Mouse (Mus musculus) stomach, embryonic 14.5 days (tissue): ENCODE results near the gene Prcd. TPM values are rescaled to one million over a fixed set of nuclear protein-coding genes. Genes with fewer than 3 reads are reported as not detected.

Source experiments
- ATAC-seq: fragments of 200-750 bp; cut with Nextera tagmentation; 2 replicates; pipeline ENCODE4 v1.8.0; 2017; ENCODE audit warnings: low read depth, moderate TSS enrichment; ENCODE audit not compliant: insufficient number of reproducible peaks, insufficient read depth, low FRiP score
- H3K27ac ChIP-seq: fragments of 300-500 bp; sonication (generic); 2 replicates; pipeline ENCODE4 v1.5.1; 2014; ENCODE audit warnings: mild to moderate bottlenecking, low read length, moderate library complexity, mixed read lengths
- H3K27me3 ChIP-seq: fragments of 300-500 bp; sonication (generic); 2 replicates; pipeline ENCODE4 v1.6.1; 2014; ENCODE audit warnings: low read length, control low read depth, mixed read lengths; ENCODE audit not compliant: control insufficient read depth, insufficient read depth
- H3K36me3 ChIP-seq: fragments of 300-500 bp; sonication (generic); 2 replicates; pipeline ENCODE4 v1.6.1; 2014; ENCODE audit warnings: mild to moderate bottlenecking, control low read depth, low read length, moderate library complexity, mixed read lengths; ENCODE audit not compliant: control insufficient read depth, insufficient read depth
- H3K4me1 ChIP-seq: fragments of 300-500 bp; sonication (generic); 2 replicates; pipeline ENCODE4 v1.6.1; 2014; ENCODE audit warnings: low read length, control low read depth, mixed read lengths; ENCODE audit not compliant: control insufficient read depth, insufficient read depth
- H3K4me2 ChIP-seq: fragments of 300-500 bp; sonication (generic); replicated peaks from 2 replicates; pipeline ENCODE4 v1.6.1; 2014; ENCODE audit warnings: low read depth, low read length, control low read depth
- H3K4me3 ChIP-seq: fragments of 300-500 bp; sonication (generic); 2 replicates; pipeline ENCODE4 v1.5.1; 2014; ENCODE audit warnings: low read depth, low read length, control low read depth
- H3K9ac ChIP-seq: fragments of 300-500 bp; sonication (generic); replicated peaks from 2 replicates; pipeline ENCODE4 v1.6.1; 2014; ENCODE audit warnings: low read depth, mild to moderate bottlenecking, control low read depth, low read length, moderate library complexity, mixed read lengths
- H3K9me3 ChIP-seq: fragments of 300-500 bp; sonication (generic); 2 replicates; pipeline ENCODE4 v1.6.1; 2016; ENCODE audit warnings: low read depth, low read length, control low read depth; ENCODE audit not compliant: control insufficient read depth
- WGBS: fragments of 180-500 bp; shearing (Covaris S2); extraction: QIAGEN DNeasy Blood & Tissue Kit; methylation state at CpG from one replicate; pipeline ENCODE4 v1.1.7; 2014; 5-methylcytosine and 5-hydroxymethylcytosine counted together
- polyA plus RNA-seq: library from polyadenylated mRNA; unstranded; fragments of >200 nt; fragmentation: Nextera tagmentation; extraction: Ambion mirVana; gene quantifications from 2 replicates; pipeline ENCODE4 v1.2.1, GENCODE M21; 2014

Prcd gene
- polyA plus RNA-seq, 1 experiment from 2014 or later = 1.2 TPM

DNA sequence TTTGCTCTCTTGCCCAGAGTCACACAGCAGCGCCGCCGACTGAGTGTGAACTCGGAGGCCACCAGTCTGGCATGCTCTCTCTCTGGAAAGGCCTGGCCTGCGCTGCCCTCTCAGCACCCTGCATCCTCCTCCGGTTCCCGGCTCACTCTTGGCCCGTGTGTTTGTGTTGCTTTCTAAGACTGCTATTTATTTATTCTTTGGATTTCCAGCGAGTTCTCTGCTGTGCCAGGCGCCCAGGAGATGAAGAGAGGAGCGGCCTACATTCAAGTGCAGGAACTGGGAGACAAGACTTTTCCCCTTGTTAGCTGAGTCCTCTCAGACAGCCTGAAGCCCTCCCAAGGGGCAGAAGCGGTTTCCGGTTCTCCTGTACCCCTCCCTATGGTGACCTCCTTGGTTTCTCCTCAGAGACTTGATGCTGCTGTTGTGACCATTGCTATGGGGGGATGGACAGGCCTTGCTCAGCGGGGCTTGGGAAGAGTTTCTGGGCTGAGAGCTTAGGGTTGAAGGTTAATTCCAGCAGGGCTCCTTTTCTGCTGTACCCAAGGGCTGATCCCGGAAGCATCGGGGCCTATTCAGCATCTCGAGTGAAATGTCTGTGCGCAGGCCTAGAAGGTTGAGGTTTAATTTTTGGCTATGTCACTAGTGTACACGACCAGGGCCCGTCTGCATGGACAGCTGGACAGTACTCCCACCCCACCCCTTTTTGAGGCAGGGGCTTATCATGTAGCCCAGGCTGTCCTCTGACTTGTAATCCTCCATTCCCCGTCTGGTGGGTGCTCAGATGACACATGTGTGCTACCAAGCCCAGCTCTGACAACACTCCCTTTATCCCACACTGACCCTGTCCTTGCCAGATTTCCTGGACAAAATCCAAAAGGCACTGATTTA is 8.9 kb upstream of the Prcd start:
- H3K27ac ChIP-seq = no peak overlapping the region
- peaks cover 35% of the 10 kb centered on the region for H3K4me1 ChIP-seq
- WGBS = 47% methylated on average over 21 of the region's 21 CpGs
- H3K4me2 ChIP-seq = no peak overlapping the region
- no peak overlapping the region for H3K9ac ChIP-seq
- H3K27me3 ChIP-seq = no peaks in the 10 kb centered on the region
- no peak for ATAC-seq
- no peak overlapping the region for H3K4me3 ChIP-seq
- no peaks in the 10 kb centered on the region for H3K36me3 ChIP-seq
- H3K9me3 ChIP-seq = no peaks in the 10 kb centered on the region

GRCm38 (mm10) chr11:116645446-116646110 is 7.8 kb upstream of the Prcd start:
- no peak for ATAC-seq
- H3K9ac ChIP-seq = no peak overlapping the region
- H3K36me3 ChIP-seq = no peaks in the 10 kb centered on the region
- WGBS = 41% methylated on average over 8 of the region's 8 CpGs
- no peaks in the 10 kb centered on the region for H3K9me3 ChIP-seq
- H3K4me3 ChIP-seq = no peak overlapping the region
- peaks cover 35% of the 10 kb centered on the region for H3K4me1 ChIP-seq
- H3K4me2 ChIP-seq = no peak overlapping the region
- H3K27me3 ChIP-seq = no peaks in the 10 kb centered on the region
- H3K27ac ChIP-seq = no peak overlapping the region

GRCm38 (mm10) chr11:116646136-116646535 is 7.2 kb upstream of the Prcd start:
- no peak for ATAC-seq
- WGBS = 67% methylated on average over 11 of the region's 11 CpGs
- peaks cover 35% of the 10 kb centered on the region for H3K4me1 ChIP-seq

DNA sequence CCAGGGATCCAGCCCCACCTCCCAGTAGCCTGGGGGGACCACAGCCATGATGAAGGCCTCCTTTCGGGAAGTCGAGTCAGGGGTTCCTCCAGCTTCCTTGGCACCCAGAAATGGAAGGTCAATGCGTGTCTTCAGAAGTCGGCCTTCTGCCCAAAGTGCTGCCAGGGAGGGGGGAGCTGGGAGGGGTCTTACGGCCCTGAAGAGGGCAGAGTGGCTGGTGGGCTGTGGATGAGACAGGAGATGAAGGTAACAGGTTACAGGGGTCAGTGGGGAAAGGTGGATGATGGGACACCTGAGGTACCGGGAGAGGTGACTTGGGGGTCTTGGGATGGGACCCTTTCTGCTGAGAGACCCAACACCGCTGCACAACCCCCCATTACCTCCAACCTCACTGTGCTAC is 6.6 kb upstream of the Prcd start:
- H3K9me3 ChIP-seq = no peaks in the 10 kb centered on the region
- H3K4me3 ChIP-seq = no peak overlapping the region
- no peaks in the 10 kb centered on the region for H3K27me3 ChIP-seq
- H3K36me3 ChIP-seq = no peaks in the 10 kb centered on the region
- no peak overlapping the region for H3K4me2 ChIP-seq
- H3K27ac ChIP-seq = 0 out of 2 replicates have a peak overlapping the region, but pooled peaks have one; percentile 91
- WGBS = 85% methylated on average over 7 of the region's 7 CpGs
- no peak for ATAC-seq
- peaks cover 35% of the 10 kb centered on the region for H3K4me1 ChIP-seq
- H3K9ac ChIP-seq = 0 out of 2 replicates have a peak overlapping the region, but pooled peaks have one; percentile 1

More at GRCm38 (mm10) chr11:116646136-116646535, 7.2 kb upstream of the Prcd start:
- H3K9me3 ChIP-seq = no peaks in the 10 kb centered on the region
- H3K9ac ChIP-seq = no peak overlapping the region
- H3K4me3 ChIP-seq = no peak overlapping the region
- H3K4me2 ChIP-seq = no peak overlapping the region
- H3K36me3 ChIP-seq = no peaks in the 10 kb centered on the region
- no peaks in the 10 kb centered on the region for H3K27me3 ChIP-seq
- no peak overlapping the region for H3K27ac ChIP-seq

- Histone ChIP-seq H3K4me2 (0 out of 2 replicates have a peak overlapping the region, but pooled peaks have one; percentile 10), H3K36me3 (no peaks in the 10 kb centered on the region), H3K9me3 (no peaks in the 10 kb centered on the region), H3K4me1 (peaks cover 35% of the 10 kb centered on the region), H3K27me3 (no peaks in the 10 kb centered on the region), H3K27ac (peak overlapping the region; percentile 91), H3K4me3 (no peak overlapping the region), H3K9ac (0 out of 2 replicates have a peak overlapping the region, but pooled peaks have one; percentile 1)
- WGBS = 46% methylated on average over 11 of the region's 11 CpGs
- peak; percentile 7; the same call in 1 of the 2 replicates for ATAC-seq
Measured at GRCm38 (mm10) chr11:116647340-116647991, 5.9 kb upstream of the Prcd start.

- no peak overlapping the region for H3K4me2 ChIP-seq
- no peaks in the 10 kb centered on the region for H3K27me3 ChIP-seq
- peaks cover 37% of the 10 kb centered on the region for H3K4me1 ChIP-seq
- no peak overlapping the region for H3K4me3 ChIP-seq
- WGBS = 48% methylated on average over 18 of the region's 18 CpGs
- no peaks in the 10 kb centered on the region for H3K9me3 ChIP-seq
- peak overlapping the region; percentile 91 for H3K27ac ChIP-seq
- no peak overlapping the region for H3K9ac ChIP-seq
- ATAC-seq = no peak
- no peaks in the 10 kb centered on the region for H3K36me3 ChIP-seq
Measured at GRCm38 (mm10) chr11:116648213-116648921, 5.0 kb upstream of the Prcd start.

GRCm38 (mm10) chr11:116648976-116649375 is 4.4 kb upstream of the Prcd start:
- no peak overlapping the region for H3K9ac ChIP-seq

More at GRCm38 (mm10) chr11:116648976-116649375, 4.4 kb upstream of the Prcd start:
- Histone ChIP-seq H3K27me3 (no peaks in the 10 kb centered on the region), H3K9me3 (no peaks in the 10 kb centered on the region), H3K4me3 (no peak overlapping the region), H3K27ac (peak overlapping the region; percentile 91), H3K4me2 (no peak overlapping the region), H3K4me1 (peaks cover 36% of the 10 kb centered on the region), H3K36me3 (no peaks in the 10 kb centered on the region)
- no peak for ATAC-seq
- 76% methylated on average over 10 of the region's 10 CpGs for WGBS
